Mouse (Mus musculus): ENCODE results near the gene Tcea3.
A peak's percentile ranks its signal among the peaks of the same experiment; 100 is the strongest.

Gene Tcea3

GRCm38 (mm10) chr4:136281611-136282010, 34.1 kb downstream of the Tcea3 start:
- peak; percentile 68 for DNase-seq (ENCODE audit: low read depth, low spot score)

GRCm38 (mm10) chr4:136282621-136283480, 35.3 kb downstream of the Tcea3 start:
- DNase-seq (ENCODE audit: low read depth, low spot score): no peak

- DNase-seq (ENCODE audit: low read depth, low spot score): no peak
These were observed 36.3 kb downstream of the Tcea3 start for GRCm38 (mm10) chr4:136283783-136284182.

- DNase-seq (ENCODE audit: low read depth, low spot score): peak; percentile 88
These were observed 36.9 kb downstream of the Tcea3 start, which contains the start of gene Zfp46 for GRCm38 (mm10) chr4:136284455-136284854. Gene Zfp46, plus strand, starts transcription at chr4:136284683.

- DNase-seq (ENCODE audit: low read depth, low spot score): no peak
These were observed 37.4 kb downstream of the Tcea3 start for GRCm38 (mm10) chr4:136284891-136285290.

GRCm38 (mm10) chr4:136285348-136285810, 37.9 kb downstream of the Tcea3 start:
- peak; percentile 96 for DNase-seq (ENCODE audit: low read depth, low spot score)

- DNase-seq (ENCODE audit: low read depth, low spot score): peak; percentile 96
These were observed 38.4 kb downstream of the Tcea3 start for GRCm38 (mm10) chr4:136285811-136286371.

- DNase-seq (ENCODE audit: low read depth, low spot score): no peak
These were observed 42.6 kb downstream of the Tcea3 start for GRCm38 (mm10) chr4:136289918-136290780.

- DNase-seq (ENCODE audit: low read depth, low spot score): no peak
These were observed 43.5 kb downstream of the Tcea3 start for GRCm38 (mm10) chr4:136290781-136291595.

GRCm38 (mm10) chr4:136291692-136292091, 44.2 kb downstream of the Tcea3 start:
- no peak for DNase-seq (ENCODE audit: low read depth, low spot score)

- no peak for DNase-seq (ENCODE audit: low read depth, low spot score)
These were observed 48.4 kb downstream of the Tcea3 start for GRCm38 (mm10) chr4:136295941-136296340.

GRCm38 (mm10) chr4:136302462-136302861, 54.9 kb downstream of the Tcea3 start:
- no peak for DNase-seq (ENCODE audit: low read depth, low spot score)

GRCm38 (mm10) chr4:136304181-136304580, 56.7 kb downstream of the Tcea3 start:
- DNase-seq (ENCODE audit: low read depth, low spot score): no peak

GRCm38 (mm10) chr4:136308355-136308754, 60.8 kb downstream of the Tcea3 start:
- DNase-seq (ENCODE audit: low read depth, low spot score): no peak

- peak; percentile 37 for DNase-seq (ENCODE audit: low read depth, low spot score)
These were observed 62.3 kb downstream of the Tcea3 start for GRCm38 (mm10) chr4:136309780-136310179.

GRCm38 (mm10) chr4:136310229-136311041, 62.9 kb downstream of the Tcea3 start, which contains the start of gene Hnrnpr:
Gene Hnrnpr, plus strand, starts transcription at chr4:136310942.
- peak; percentile 98 for DNase-seq (ENCODE audit: low read depth, low spot score)

- DNase-seq (ENCODE audit: low read depth, low spot score): no peak
These were observed 63.8 kb downstream of the Tcea3 start for GRCm38 (mm10) chr4:136311042-136311999.

GRCm38 (mm10) chr4:136312616-136313015, 65.1 kb downstream of the Tcea3 start:
- no peak for DNase-seq (ENCODE audit: low read depth, low spot score)

GRCm38 (mm10) chr4:136317667-136318066, 70.1 kb downstream of the Tcea3 start:
- DNase-seq (ENCODE audit: low read depth, low spot score): no peak

Data from skeletal muscle tissue, adult 2 months (tissue).